Mouse (Mus musculus): ENCODE measurements at regions not wholly inside any gene's neighbourhood (a gene's known extent, or its start where the extent isn't known, plus 50 kb on each side); places are given as distances from the start of the nearest gene placed in this dataset.

DNA sequence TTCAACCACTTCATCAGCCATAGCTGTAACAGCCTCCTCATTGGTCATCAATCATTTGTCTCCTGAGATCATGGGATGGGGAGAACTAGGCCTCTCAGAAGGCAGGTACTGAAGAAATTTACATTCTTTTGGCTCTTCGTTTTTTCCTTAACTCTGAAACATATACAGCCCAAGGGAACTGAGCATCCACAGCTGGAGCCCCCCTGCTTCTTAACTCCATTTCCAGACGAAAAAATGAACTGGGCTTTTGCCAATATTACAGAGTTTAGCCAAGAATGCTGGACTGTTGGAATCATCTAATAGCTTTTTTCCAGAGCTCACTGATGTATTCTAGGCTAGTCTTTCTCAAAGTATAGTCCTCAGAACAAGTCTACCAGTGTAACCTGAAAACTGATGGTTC, 57.3 kb upstream of the Tmem164 start:
- Histone ChIP-seq H3K4me3 (ENCODE audit: insufficient read depth, low read depth, low read length) (no peak overlapping the region), H3K27me3 (ENCODE audit: control insufficient read depth, insufficient read depth, low read length) (no peaks in the 10 kb centered on the region), H3K79me2 (ENCODE audit: control insufficient read depth, insufficient read depth, low read length) (no peaks in the 10 kb centered on the region), H3K9ac (ENCODE audit: low read depth, low read length) (no peak overlapping the region), H3K4me1 (ENCODE audit: control insufficient read depth, insufficient read depth, low read length) (no peaks in the 10 kb centered on the region), H3K27ac (replicated peaks; ENCODE audit: insufficient read depth, low read depth, low read length) (no peak overlapping the region), H3K36me3 (ENCODE audit: control insufficient read depth, insufficient read depth, low read length) (no peaks in the 10 kb centered on the region)
- TF ChIP-seq CTCF (IDR thresholded peaks at IDR 0.05; ENCODE audit: low read depth, low read length) (no peak), POLR2A (IDR thresholded peaks at IDR 0.05; ENCODE audit: extremely low read depth, insufficient read depth, low read length) (no peak)
- DNase-seq (ENCODE audit: extremely low read depth, low read depth, low spot score): no peak
- WGBS: 67% methylated on average over 2 of the region's 2 CpGs

Data from liver, adult 2 months (tissue).